Mouse (Mus musculus): ENCODE results near the gene Gm42957.
"Not testable (repeated sequence)": the region's sequence is repeated elsewhere in the genome, so short reads cannot be mapped to it uniquely, and the experiment has no call there.

Gm42957 gene

GRCm38 (mm10) chr3:96617941-96618340, 17.3 kb upstream of the Gm42957 start:
- DNase-seq (ENCODE audit: low read depth in 1 of 2, low spot score in 2 of 2): no peak

- DNase-seq (ENCODE audit: low read depth in 1 of 2, low spot score in 2 of 2): no peak
Measured at GRCm38 (mm10) chr3:96623201-96623600, 12.1 kb upstream of the Gm42957 start.

GRCm38 (mm10) chr3:96629729-96630600, 5.3 kb upstream of the Gm42957 start, which contains the start of gene Rbm8a:
Gene Rbm8a, plus strand, starts transcription at chr3:96629933.
- DNase-seq (ENCODE audit: low read depth in 1 of 2, low spot score in 2 of 2): peak; percentile 78 to 87

GRCm38 (mm10) chr3:96632058-96632457, 3.2 kb upstream of the Gm42957 start:
- DNase-seq (ENCODE audit: low read depth in 1 of 2, low spot score in 2 of 2): no peak

- no peak for DNase-seq (ENCODE audit: low read depth in 1 of 2, low spot score in 2 of 2)
Measured at GRCm38 (mm10) chr3:96634015-96634414, 1.3 kb upstream of the Gm42957 start.

- DNase-seq (ENCODE audit: low read depth in 1 of 2, low spot score in 2 of 2): no peak
Measured at GRCm38 (mm10) chr3:96635906-96636305, 632 bp downstream of the Gm42957 start.

GRCm38 (mm10) chr3:96636448-96636847, 1.2 kb downstream of the Gm42957 start:
- peak in 1 of 2 experiments; percentile 2 for DNase-seq (ENCODE audit: low read depth in 1 of 2, low spot score in 2 of 2)

- peak in 1 of 2 experiments; percentile 56 for DNase-seq (ENCODE audit: low read depth in 1 of 2, low spot score in 2 of 2)
Measured at GRCm38 (mm10) chr3:96639219-96639618, 3.9 kb downstream of the Gm42957 start.

- DNase-seq (ENCODE audit: low read depth in 1 of 2, low spot score in 2 of 2): no peak
Measured at GRCm38 (mm10) chr3:96645018-96645649, 9.9 kb downstream of the Gm42957 start, which contains the start of gene Itga10. Gene Itga10, plus strand, starts transcription at chr3:96645584.

- no peak for DNase-seq (ENCODE audit: low read depth in 1 of 2, low spot score in 2 of 2)
Measured at GRCm38 (mm10) chr3:96647365-96647764, 12.1 kb downstream of the Gm42957 start.

GRCm38 (mm10) chr3:96660901-96661300, 25.6 kb downstream of the Gm42957 start:
- DNase-seq (ENCODE audit: low read depth in 1 of 2, low spot score in 2 of 2): no peak

GRCm38 (mm10) chr3:96662731-96663316, 27.6 kb downstream of the Gm42957 start:
- no peak for DNase-seq (ENCODE audit: low read depth in 1 of 2, low spot score in 2 of 2)

GRCm38 (mm10) chr3:96663432-96664239, 28.4 kb downstream of the Gm42957 start:
- DNase-seq (ENCODE audit: low read depth in 1 of 2, low spot score in 2 of 2): peak in 1 of 2 experiments; percentile 40

GRCm38 (mm10) chr3:96665732-96666363, 30.6 kb downstream of the Gm42957 start:
- not testable (repeated sequence) for DNase-seq (ENCODE audit: low read depth in 1 of 2, low spot score in 2 of 2)

GRCm38 (mm10) chr3:96666916-96667315, 31.6 kb downstream of the Gm42957 start:
- DNase-seq (ENCODE audit: low read depth in 1 of 2, low spot score in 2 of 2): no peak

- DNase-seq (ENCODE audit: low read depth in 1 of 2, low spot score in 2 of 2): no peak
Measured at GRCm38 (mm10) chr3:96667316-96667715, 32.0 kb downstream of the Gm42957 start.

GRCm38 (mm10) chr3:96668424-96669067, 33.3 kb downstream of the Gm42957 start:
- DNase-seq (ENCODE audit: low read depth in 1 of 2, low spot score in 2 of 2): no peak

GRCm38 (mm10) chr3:96669727-96670468, 34.6 kb downstream of the Gm42957 start, which contains the start of gene Ankrd35:
Gene Ankrd35, plus strand, starts transcription at chr3:96670131.
- DNase-seq (ENCODE audit: low read depth in 1 of 2, low spot score in 2 of 2): peak; percentile 42 to 51

GRCm38 (mm10) chr3:96671519-96671918, 36.2 kb downstream of the Gm42957 start:
- no peak for DNase-seq (ENCODE audit: low read depth in 1 of 2, low spot score in 2 of 2)
